Mouse (Mus musculus) CD4-positive, CD25-positive, alpha-beta regulatory T cell, adult 4 months (primary cell): ENCODE results near the gene Slc9a1. TPM values are rescaled to one million over a fixed set of nuclear protein-coding genes. Genes with fewer than 3 reads are reported as not detected.

Source experiments
- ATAC-seq: one replicate; pipeline ENCODE4 v1.8.0; 2017
- polyA plus RNA-seq, 2 experiments: library from polyadenylated mRNA; unstranded; fragments of 100-300 nt; shearing (Covaris generic); gene quantifications; one replicate each; pipeline ENCODE4 v1.2.1; 2017

The Slc9a1 gene
- 10 to 100 TPM in 1 of 2 experiments, 1 to 10 TPM in 1; 9.9 to 19.4 TPM for polyA plus RNA-seq

GRCm38 (mm10) chr4:133369553-133370297 lies at the start of gene Slc9a1:
Gene Slc9a1, plus strand, starts transcription at chr4:133369706.
- peak; percentile 99 for ATAC-seq

- no peak for ATAC-seq
Measured at GRCm38 (mm10) chr4:133328129-133328528, 41.4 kb upstream of the Slc9a1 start.

GRCm38 (mm10) chr4:133330296-133330695 lies 39.2 kb upstream of the Slc9a1 start:
- no peak for ATAC-seq

GRCm38 (mm10) chr4:133333306-133333705 lies 36.2 kb upstream of the Slc9a1 start:
- ATAC-seq: no peak

DNA sequence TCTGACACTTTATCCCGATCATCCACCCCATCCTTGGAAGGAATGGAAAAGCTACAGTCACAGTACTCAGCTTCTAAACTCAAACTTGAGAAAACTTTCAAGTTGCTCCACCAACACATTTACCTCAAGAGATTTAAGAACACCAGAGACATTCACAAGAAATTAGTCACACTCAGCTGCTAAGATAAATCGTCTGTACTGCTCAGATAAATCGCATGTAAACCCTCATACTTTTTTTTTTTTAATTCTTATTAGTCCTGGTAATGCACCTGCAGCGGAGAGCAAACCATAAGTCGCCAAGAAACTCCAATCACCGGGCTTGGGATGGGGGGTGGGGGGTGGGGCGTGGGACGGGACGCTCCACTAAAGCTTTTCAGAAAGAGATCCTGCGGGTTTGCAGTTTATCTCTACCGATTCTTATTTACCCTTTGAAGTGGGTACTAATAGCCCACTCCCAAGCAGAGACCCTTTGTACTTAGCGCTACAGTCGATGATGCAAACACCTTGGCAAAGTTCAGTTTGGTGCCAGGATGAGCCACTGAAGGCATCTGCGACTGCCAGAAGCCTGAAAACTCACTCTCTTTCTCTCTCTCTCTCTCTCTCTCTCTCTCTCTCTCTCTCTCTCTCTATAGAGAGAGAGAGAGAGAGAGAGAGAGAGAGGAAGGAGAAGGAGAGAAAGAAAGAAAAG lies 31.5 kb upstream of the Slc9a1 start:
- no peak for ATAC-seq

- ATAC-seq: peak; percentile 7
Measured at GRCm38 (mm10) chr4:133338521-133339095, 30.9 kb upstream of the Slc9a1 start.

- ATAC-seq: peak; percentile 91
Measured at GRCm38 (mm10) chr4:133339148-133339749, 30.3 kb upstream of the Slc9a1 start.

DNA sequence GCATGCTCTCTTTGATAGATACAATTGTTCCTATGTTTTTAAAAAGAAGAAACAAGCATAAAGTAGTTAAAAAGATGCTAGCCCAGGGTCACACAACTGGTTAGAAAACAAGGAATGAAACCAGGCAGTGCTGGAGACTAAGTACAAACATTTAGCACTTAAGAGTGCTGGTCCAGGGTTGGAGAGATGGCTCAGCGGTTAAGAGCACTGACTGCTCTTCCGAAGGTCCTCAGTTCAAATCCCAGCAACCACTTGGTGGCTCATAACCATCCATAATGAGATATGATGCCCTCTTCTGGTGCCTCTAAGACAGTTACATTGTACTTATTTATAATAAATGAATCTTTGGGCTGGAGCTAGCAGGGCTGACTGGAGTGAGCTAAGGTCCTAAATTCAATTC lies 29.3 kb upstream of the Slc9a1 start:
- ATAC-seq: no peak

DNA sequence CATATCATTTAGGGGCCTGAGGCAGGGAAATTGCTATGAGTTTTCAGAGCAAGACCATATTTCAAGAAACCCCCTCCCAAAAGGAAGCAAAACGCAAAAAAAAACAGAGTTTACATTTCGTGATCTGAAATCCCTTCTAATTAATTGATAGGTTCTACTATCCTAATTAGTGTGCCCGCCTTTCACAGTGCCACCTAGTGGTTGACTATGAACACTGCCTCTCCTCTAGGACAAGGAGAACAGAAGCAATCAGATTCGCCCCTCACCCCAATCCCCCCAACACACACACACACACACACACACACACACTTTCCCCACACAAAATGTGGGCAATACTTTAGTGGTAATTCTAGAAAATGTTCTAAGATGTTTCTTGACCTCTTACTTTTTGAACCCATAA lies 25.4 kb upstream of the Slc9a1 start:
- ATAC-seq: no peak

GRCm38 (mm10) chr4:133345702-133346101 lies 23.8 kb upstream of the Slc9a1 start:
- no peak for ATAC-seq

DNA sequence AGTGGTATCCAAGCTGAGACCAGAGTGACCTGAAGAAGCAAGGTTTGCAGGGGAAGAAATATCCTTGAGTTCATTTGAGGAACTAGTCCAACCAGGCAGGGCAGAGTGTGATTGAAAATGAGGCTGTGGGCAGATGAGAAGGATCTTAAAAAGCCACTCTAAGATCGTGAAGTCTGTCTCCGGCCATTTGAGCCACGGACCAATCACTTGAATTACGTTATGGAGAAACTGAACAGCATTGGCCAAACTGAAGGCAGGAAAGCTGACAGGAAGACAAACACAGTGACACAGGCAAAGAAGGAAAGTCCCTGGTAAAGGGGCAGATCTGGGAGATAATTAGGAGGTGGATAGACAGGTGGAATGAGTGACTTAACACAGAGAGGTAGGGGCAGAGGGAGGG lies 22.9 kb upstream of the Slc9a1 start:
- ATAC-seq: no peak

DNA sequence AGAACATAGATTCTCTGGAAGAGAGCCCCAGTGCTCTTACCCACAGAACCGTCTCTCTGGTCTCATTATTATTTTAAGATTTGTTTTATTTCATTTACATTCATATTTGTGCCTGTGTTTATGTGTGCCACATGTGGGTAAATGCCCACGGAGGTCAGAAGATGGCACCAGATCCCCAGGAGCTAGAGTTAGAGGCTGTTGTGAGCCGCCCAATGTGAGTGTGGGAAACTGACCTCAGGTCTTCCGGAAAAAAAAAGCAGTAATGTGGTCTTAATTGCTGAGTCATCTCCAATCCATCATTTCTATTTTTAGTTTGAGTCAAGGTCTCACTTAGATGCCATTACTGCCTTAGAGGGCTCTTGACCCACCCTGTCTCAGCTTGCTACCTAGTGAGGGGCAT lies 21.9 kb upstream of the Slc9a1 start:
- no peak for ATAC-seq

DNA sequence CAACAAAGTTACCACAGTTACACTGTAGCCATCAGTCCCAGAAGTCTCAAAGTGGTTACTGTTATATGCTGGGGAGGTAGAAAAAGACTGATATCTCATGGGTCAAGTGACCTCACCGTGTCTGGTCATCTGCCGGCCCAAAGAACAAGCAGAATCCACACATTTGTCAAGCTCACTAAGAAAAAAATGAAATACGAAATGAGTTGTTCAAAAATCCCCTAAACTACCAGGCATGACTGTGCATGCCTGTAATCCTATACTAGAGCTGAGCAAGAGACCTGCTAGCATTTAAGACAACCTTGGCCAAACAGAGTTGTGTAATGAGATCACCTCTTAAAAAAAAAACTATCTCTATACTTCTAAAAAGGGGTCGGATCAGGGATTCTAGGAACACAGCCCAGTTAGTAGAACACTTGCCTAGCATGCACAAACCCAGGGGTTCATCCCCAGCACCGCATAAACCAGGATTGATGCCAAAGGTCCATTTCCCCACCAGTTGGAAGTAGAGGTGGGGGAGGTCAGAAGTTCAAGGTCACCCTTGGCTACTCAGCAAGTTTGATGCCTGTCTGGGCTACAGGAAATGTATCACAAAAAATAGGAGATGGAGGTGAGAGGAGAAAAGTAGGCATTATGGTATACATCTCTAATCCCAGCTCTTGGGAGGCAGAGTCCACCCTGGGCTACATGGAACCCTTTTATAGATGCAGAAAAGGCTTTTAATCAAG lies 21.3 kb upstream of the Slc9a1 start:
- no peak for ATAC-seq

GRCm38 (mm10) chr4:133352797-133353196 lies 16.7 kb upstream of the Slc9a1 start:
- no peak for ATAC-seq

GRCm38 (mm10) chr4:133353367-133354365 lies 15.8 kb upstream of the Slc9a1 start, which contains the start of gene Wdtc1:
Gene Wdtc1, minus strand, starts transcription at chr4:133353481.
- ATAC-seq: no peak

- ATAC-seq: no peak
Measured at GRCm38 (mm10) chr4:133354641-133355040, 14.9 kb upstream of the Slc9a1 start.

GRCm38 (mm10) chr4:133370298-133371274 lies 1.1 kb downstream of the Slc9a1 start:
- ATAC-seq: peak; percentile 6

DNA sequence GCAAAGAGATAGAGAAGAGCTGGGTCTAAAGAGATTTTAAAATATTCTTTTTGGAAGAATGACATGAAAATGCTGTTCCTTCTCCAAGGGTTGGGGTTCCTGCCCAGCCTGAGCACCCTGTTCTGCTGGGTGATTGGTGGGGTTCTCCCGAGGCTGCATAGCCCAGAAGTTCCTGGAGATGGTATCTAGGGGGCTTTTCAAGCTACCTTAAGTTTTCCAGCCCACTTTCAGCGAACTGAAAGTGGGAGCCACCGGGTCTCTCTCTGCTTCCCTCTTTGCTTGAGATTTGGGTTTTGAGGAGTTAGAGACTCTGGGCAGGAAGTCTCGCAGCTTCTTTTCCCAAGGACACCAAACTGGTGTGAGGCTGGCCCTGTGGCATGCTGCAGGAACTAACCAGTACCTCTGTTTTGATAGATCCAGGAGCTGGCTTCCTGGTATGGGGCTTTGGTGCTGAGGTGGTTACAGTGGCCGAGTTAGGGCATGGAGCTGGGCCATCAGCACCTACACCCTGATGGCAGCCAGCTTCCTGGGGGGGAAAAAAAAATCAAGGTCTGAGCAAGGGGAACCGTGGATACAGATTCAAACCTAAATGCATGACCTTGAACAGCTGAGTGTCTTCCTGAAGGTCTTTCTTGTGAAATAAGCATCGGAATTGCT lies 2.2 kb downstream of the Slc9a1 start:
- ATAC-seq: no peak

- no peak for ATAC-seq
Measured at GRCm38 (mm10) chr4:133372278-133372665, 2.8 kb downstream of the Slc9a1 start.
